Mouse (Mus musculus): ENCODE data around the gene Arhgef3.

Arhgef3 gene

DNA sequence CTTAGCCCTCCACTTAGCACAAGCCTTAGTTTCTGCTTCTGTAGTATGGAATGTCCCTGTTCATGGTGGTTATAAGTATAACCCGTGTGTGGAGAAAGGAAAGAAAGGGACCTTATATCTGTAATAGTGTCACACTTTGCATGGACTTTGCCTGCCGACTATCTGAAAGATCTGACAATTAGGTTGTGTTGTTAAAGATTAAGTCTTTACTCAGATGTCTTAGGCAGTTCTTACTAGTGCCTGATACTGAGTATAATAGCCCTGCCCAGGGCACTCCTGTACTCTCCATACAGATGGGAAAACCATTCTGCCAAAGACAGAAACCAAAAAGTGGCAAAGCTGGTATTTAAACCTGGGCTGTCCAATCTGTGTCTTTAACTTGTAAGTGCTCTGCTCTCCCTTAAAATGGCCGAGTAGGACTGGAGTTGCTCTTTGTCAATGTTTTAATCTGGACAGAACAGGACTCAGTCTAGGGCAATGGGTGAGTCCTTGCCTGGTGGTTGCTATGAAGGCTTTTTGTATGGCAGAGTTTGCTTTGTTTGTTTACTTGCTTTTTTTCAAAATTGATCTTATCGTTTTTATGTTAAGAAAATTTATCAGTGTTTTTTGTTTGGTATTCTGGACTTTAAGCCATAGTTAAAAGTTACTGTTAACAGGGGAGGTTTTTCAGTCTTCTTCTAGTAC lies 196.0 kb downstream of the Arhgef3 start:
- DNase-seq (ENCODE audit: low read depth, low spot score), result no peak

- DNase-seq (ENCODE audit: low read depth, low spot score), result no peak
These were observed 197.7 kb downstream of the Arhgef3 start for GRCm38 (mm10) chr14:27312380-27312779.

DNA sequence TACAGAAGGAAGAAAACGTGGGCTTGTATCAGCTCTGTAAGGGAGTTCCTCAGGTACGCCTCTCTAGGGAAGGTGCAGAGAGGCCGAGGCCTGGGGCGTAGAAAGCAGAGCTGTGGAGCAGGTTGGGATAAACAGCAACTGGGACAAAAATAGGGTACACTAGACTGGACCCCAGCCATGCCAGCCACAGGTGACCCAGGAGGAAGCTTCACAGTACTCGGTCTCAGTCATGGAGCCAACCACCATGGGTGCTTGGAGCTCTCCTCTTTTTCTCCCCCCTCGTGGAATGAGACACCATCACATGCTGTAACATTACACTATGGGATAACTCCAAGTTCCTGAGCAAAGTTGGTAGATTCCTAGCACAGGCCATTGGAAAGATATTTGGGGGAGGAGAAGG lies 201.0 kb downstream of the Arhgef3 start:
- no peak for DNase-seq (ENCODE audit: low read depth, low spot score)

DNA sequence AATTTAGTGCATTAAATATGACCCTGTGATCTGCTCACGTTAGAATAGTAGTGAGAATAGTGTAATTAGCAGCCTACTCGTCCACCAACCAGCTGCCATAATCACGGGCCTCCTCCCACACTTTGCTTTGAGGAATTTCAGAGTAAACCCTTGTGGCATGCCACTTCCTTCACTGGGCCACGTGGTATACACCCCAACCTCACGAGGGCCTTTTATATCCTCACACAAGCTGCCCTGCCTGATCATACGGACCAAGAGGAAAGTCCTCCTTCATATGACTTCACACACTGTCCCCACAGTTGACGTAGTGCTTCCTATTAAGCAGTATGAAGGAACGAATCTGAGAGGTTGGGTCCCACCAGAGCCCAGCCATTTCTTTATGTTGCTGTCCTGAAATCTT lies 202.4 kb downstream of the Arhgef3 start:
- DNase-seq (ENCODE audit: low read depth, low spot score), result no peak

- DNase-seq (ENCODE audit: low read depth, low spot score), result no peak
These were observed 204.7 kb downstream of the Arhgef3 start for GRCm38 (mm10) chr14:27319386-27319785.

DNA sequence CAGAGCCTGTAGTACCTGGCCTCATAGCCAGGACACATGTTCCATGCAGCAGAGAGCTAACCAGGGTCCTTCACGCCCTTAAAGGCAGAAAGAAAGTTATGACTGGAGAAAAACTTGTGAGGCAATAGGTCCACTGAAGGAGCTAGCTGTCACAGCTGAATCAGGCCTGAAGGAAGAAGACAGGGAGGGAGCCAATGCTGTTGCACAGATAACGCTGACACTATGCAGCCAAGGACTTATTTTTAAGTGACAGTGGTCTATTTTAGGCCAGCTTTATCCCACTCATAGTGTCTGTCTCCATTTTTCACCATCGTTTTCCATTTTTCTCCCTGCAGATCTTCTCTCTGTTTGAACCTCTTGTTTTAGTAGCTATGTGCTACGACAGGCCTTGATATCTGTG lies 207.3 kb downstream of the Arhgef3 start:
- DNase-seq (ENCODE audit: low read depth, low spot score), result no peak

GRCm38 (mm10) chr14:27324689-27325088 lies 210.0 kb downstream of the Arhgef3 start:
- DNase-seq (ENCODE audit: low read depth, low spot score), result no peak

- no peak for DNase-seq (ENCODE audit: low read depth, low spot score)
These were observed 210.8 kb downstream of the Arhgef3 start for GRCm38 (mm10) chr14:27325537-27325936.

- DNase-seq (ENCODE audit: low read depth, low spot score), result no peak
These were observed 213.2 kb downstream of the Arhgef3 start for GRCm38 (mm10) chr14:27327862-27328261.

DNA sequence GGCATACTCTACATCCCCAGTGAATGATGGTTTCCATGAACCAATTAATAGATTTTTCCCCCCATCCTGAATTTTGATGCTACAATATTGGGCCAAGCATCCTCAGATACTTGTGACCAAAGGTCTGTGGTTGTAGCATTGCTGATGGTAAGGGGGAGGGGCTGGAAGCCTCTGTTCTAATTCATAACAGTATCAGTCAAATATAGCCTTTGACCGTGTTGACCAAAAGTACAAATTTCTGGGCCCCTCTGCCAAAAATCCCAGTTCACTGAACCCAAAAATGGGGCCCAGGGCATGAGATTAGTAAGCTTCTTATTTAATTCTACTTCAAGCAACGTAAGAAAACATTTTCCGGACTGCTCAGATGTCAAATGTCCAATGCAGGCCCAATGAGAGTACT lies 214.3 kb downstream of the Arhgef3 start:
- no peak for DNase-seq (ENCODE audit: low read depth, low spot score)

- no peak for DNase-seq (ENCODE audit: low read depth, low spot score)
These were observed 216.9 kb downstream of the Arhgef3 start for GRCm38 (mm10) chr14:27331490-27332035.

GRCm38 (mm10) chr14:27332359-27332987 lies 217.8 kb downstream of the Arhgef3 start:
- no peak for DNase-seq (ENCODE audit: low read depth, low spot score)

DNA sequence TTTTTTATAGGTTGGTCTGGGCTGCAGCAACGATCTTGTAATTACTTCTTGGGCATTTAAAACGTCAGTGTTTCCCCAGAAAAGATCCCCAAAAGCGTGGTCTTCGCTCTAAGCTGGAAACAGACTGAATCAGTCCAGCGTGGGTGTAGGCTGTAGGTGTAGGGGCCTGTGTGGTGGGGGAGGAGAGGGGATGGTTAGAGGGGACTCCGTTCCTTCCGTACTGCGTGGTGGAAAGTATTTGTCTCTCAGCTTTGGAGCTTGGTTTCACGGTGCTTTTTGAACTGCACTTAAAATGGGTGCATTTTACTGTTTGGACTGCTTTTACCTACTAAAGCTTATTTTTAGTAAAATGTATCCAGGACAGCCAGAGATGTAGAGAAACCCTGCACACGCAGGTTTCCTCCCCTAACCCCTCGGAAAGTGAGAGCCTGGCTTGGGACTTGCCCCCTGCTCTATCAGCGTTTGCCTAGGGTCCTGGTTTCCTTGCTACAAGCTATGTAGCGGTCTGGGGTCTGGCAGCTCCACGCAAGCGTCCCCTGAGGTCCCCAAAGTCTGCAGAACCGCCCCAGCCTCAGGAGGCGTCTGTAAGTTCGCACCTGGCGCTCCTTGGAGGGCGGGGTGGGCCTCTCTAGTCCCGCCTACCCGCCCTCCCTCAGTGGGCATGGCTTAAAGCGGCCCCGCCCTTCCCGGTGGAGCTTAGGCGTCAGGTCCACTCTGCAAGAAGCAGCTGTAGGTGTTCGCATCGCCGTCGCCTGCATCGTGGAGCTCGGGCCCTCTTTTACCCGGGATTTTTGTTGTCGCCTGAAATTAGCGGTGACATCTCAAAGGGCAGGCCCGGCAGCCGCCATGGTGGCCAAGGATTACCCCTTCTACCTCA lies 220.9 kb downstream of the Arhgef3 start:
- peak; percentile 62 for DNase-seq (ENCODE audit: low read depth, low spot score)

GRCm38 (mm10) chr14:27336208-27337114 lies 221.8 kb downstream of the Arhgef3 start:
- no peak for DNase-seq (ENCODE audit: low read depth, low spot score)

DNA sequence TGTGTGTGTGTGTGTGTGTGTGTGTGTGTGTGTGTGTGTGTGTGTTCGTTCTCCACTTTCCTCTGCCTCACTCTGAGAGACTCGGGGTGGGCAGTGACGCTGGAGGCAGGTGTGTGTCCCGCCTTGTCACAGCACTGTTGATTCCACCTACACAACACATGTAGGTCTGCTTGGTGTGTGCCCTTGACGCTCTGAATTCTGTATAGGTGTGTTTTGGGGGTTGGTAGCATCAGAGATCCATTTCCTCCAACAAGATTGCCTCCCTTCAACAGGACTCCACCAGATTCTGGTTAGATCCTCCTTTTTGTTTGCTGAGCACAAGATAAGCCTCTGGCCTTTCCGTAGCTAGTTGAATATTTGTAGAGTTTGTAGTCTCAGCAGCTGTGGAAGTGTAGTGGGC lies 222.5 kb downstream of the Arhgef3 start:
- no peak for DNase-seq (ENCODE audit: low read depth, low spot score)

DNA sequence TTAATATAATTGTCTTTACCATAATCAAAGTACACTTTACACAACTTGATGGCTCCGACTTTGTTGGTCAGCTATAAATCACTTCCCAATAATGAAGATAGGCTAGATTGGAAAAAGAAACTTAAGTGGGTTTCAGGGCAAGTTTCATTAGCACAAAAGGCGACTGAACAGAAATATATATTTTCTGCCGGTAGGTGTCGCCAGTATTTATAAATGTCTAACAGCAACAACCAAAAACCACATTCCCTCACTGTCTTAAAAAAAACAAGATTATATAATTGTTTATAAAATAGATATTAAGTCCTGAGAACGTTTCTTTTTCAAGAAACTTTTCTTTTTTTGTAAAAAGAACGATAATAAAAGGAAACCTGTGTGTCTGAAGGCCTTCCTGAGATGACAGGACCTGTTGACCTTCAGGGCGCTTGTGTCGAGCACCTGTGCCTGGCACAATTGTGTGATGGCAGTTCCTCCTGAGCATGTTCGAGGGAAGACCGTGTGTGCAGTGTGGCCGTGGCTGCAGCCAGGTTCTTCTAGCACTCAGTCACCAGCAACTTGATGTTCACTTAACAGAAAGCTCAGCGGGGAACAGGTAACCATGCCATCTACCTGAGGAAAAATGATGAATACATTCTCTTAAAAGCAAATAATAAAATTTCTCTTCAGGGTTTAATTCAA lies 223.5 kb downstream of the Arhgef3 start:
- peak; percentile 14 for DNase-seq (ENCODE audit: low read depth, low spot score)

GRCm38 (mm10) chr14:27340682-27341415 lies 226.2 kb downstream of the Arhgef3 start:
- no peak for DNase-seq (ENCODE audit: low read depth, low spot score)

DNA sequence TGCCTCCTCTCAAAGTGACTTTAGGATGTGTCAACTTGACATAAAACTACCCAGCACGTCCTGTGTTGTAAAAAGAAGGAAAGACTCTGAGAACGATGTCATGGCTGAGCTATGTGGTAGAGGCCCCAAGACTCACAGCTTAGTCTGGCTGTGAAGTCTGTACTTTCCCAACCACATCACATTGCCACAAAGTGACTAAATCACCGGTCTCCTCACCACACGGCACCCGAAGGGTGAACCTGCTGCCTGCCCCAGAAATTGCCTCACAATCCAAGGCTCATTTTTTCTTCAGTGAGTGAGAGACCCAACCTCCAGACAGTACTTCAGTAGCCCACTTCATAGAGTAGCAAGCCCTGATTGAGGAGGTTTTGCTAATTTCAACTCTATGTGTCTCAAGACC lies 226.8 kb downstream of the Arhgef3 start:
- no peak for DNase-seq (ENCODE audit: low read depth, low spot score)

- no peak for DNase-seq (ENCODE audit: low read depth, low spot score)
These were observed 227.8 kb downstream of the Arhgef3 start for GRCm38 (mm10) chr14:27342451-27342850.

All from retina, postnatal 7 days (tissue).